Mouse (Mus musculus): ENCODE data around the gene Ifit1.

- no peak for TF ChIP-seq CTCF (IDR thresholded peaks at IDR 0.05; ENCODE audit: extremely low read depth, insufficient read depth, insufficient read length, insufficient replicate concordance)
- no peak for TF ChIP-seq POLR2A (IDR thresholded peaks at IDR 0.05; ENCODE audit: low read depth, low read length)
Observed at GRCm38 (mm10) chr19:34691402-34691801, 50.7 kb downstream of the Ifit1 start.

All from spleen, adult 2 months (tissue).